Mouse (Mus musculus) layer of hippocampus, postnatal 10 days (tissue): ENCODE measurements around the gene Slirp. TPM values are rescaled to one million over a fixed set of nuclear protein-coding genes. Genes with fewer than 3 reads are reported as not detected.

Experiments used
- DNase-seq, 2 experiments: peaks; one replicate each; pipeline ENCODE4 v3.0.0; 2021; ENCODE audit warnings: low spot score in 2 of 2
- long read RNA-seq: library from polyadenylated mRNA; stranded (forward); transcript quantifications from one replicate; pipeline ENCODE4 v2.0.0, GENCODE M21; 2023
- total RNA-seq, 2 experiments: library from RNA; stranded (reverse); gene quantifications; 2 replicates each; pipeline ENCODE4 v1.2.3; 2021

Slirp gene
- total RNA-seq = 10 to 100 TPM; 64.2 to 90.1 TPM
- long read RNA-seq, transcript Slirp-204 (4 exons, 2,701 nt) = major isoform, 68 of 103 reads
- long read RNA-seq, partial matches to known transcripts = 31 of 103 reads
- long read RNA-seq, other reads (novel, unspliced or antisense) = 2 of 103 reads

- DNase-seq = peak; percentile 92 to 93
Observed at GRCm38 (mm10) chr12:87443700-87444122, at the start of gene Slirp, which contains the start of gene Alkbh1. TSS of gene Slirp (plus strand) at chr12:87443896. TSS of gene Alkbh1 (minus strand) at chr12:87444017.

GRCm38 (mm10) chr12:87394316-87394715, 49.4 kb upstream of the Slirp start:
- DNase-seq = no peak

- DNase-seq = no peak
Observed at GRCm38 (mm10) chr12:87397126-87397525, 46.6 kb upstream of the Slirp start.

GRCm38 (mm10) chr12:87397811-87398417, 45.8 kb upstream of the Slirp start:
- DNase-seq = no peak

- DNase-seq = no peak
Observed at GRCm38 (mm10) chr12:87399119-87399819, 44.4 kb upstream of the Slirp start.

GRCm38 (mm10) chr12:87401883-87402282, 41.8 kb upstream of the Slirp start:
- DNase-seq = no peak

- DNase-seq = no peak
Observed at GRCm38 (mm10) chr12:87405165-87405564, 38.5 kb upstream of the Slirp start.

- DNase-seq = no peak
Observed at GRCm38 (mm10) chr12:87405721-87406120, 38.0 kb upstream of the Slirp start.

- no peak for DNase-seq
Observed at GRCm38 (mm10) chr12:87407869-87408605, 35.7 kb upstream of the Slirp start.

- DNase-seq = no peak
Observed at GRCm38 (mm10) chr12:87409123-87409522, 34.6 kb upstream of the Slirp start.

GRCm38 (mm10) chr12:87410999-87411398, 32.7 kb upstream of the Slirp start:
- DNase-seq = no peak

GRCm38 (mm10) chr12:87413179-87413790, 30.4 kb upstream of the Slirp start:
- peak; percentile 80 to 81 for DNase-seq

- no peak for DNase-seq
Observed at GRCm38 (mm10) chr12:87415358-87415757, 28.3 kb upstream of the Slirp start.

- peak; percentile 30 to 51 for DNase-seq
Observed at GRCm38 (mm10) chr12:87416690-87417089, 27.0 kb upstream of the Slirp start.

GRCm38 (mm10) chr12:87418921-87419320, 24.8 kb upstream of the Slirp start:
- DNase-seq = no peak

GRCm38 (mm10) chr12:87419974-87420485, 23.7 kb upstream of the Slirp start:
- no peak for DNase-seq

GRCm38 (mm10) chr12:87421708-87422507, 21.8 kb upstream of the Slirp start:
- DNase-seq = no peak

GRCm38 (mm10) chr12:87423700-87424099, 20.0 kb upstream of the Slirp start:
- no peak for DNase-seq

GRCm38 (mm10) chr12:87424516-87424915, 19.2 kb upstream of the Slirp start:
- no peak for DNase-seq

GRCm38 (mm10) chr12:87426354-87427031, 17.2 kb upstream of the Slirp start:
- DNase-seq = no peak
